Mouse (Mus musculus): ENCODE results near the gene Abi3.

DNA sequence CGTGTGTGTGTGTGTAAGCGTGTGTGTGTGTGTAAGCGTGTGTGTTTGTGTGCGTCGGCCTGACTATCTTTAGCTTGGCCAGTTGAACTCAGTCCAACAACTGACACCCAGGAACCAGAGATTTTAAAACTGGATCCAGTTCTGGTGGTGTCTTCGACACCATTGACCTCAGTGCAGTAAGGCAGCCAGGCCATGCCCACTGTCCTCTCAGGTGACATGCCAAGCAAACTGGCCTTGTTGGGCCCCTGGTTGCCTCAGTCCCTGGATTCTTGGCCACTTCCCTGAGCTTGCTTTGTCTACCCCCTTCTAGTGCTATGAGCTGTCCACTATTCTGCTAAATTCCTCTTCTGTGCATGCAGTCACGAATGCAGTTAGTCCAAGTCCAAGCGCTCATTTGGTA is 19.1 kb upstream of the Abi3 start:
- TF ChIP-seq GATA1 (IDR thresholded peaks at IDR 0.05; ENCODE audit: borderline replicate concordance, low read length) (no peak), FLI1 (IDR thresholded peaks at IDR 0.05; ENCODE audit: low read length) (no peak)
